Mouse (Mus musculus): ENCODE measurements at regions not wholly inside any gene's neighbourhood (a gene's known extent, or its start where the extent isn't known, plus 50 kb on each side); places are given as distances from the start of the nearest gene placed in this dataset.

DNA sequence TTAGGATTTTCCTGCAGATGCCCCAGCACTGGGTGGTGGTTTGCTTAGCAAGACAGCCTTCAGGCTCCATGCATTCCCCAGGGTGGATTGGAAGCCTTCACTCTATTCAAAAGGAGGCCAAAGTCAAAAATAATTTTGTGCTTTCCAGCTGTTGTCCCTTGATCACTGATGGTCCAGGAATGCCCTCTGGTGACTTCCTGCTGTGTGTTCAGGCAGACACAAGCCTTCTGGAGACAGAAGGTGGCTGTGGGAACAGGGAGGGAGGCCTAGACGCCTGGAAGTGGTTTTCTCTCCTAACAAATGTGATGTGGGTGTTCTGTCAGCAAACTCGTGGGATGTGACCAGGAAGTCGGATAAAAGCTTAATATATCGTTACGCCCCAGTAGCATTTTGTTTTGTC lies 81.3 kb downstream of the Atp6ap1l start:
- H3K4me1 ChIP-seq: no peaks in the 10 kb centered on the region
- no peak overlapping the region for H3K27ac ChIP-seq
- no peak overlapping the region for H3K4me2 ChIP-seq
- no peaks in the 10 kb centered on the region for H3K9me3 ChIP-seq
- WGBS: 58% methylated on average over 5 of the region's 5 CpGs
- H3K27me3 ChIP-seq: no peaks in the 10 kb centered on the region
- H3K9ac ChIP-seq: no peak overlapping the region
- H3K4me3 ChIP-seq: no peak overlapping the region
- no peaks in the 10 kb centered on the region for H3K36me3 ChIP-seq
- ATAC-seq (ENCODE audit: borderline replicate concordance, extremely low read depth, low FRiP score, low TSS enrichment): no peak

DNA sequence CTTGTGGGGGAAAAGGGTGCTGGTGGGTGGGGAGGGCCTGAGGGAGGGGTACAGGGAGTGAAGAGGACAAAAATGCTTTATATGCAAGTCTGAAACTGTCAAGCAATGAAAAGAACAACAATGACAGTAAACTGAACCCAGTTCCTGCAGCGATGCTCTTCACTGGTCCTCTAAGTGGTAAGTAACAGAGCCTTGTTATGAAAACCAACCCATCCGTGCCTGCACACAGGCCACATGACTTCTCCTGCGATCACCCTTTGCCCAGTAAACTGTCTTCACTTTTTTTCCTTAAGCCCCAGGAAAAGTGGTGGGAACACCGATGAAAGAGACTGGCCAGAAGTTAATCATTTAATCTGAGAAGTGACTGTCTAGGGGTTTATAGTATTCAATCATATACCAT lies 83.3 kb downstream of the Atp6ap1l start:
- Histone ChIP-seq H3K4me1 (no peaks in the 10 kb centered on the region), H3K27ac (no peak overlapping the region), H3K4me3 (no peak overlapping the region), H3K4me2 (no peak overlapping the region), H3K9me3 (no peaks in the 10 kb centered on the region), H3K9ac (no peak overlapping the region), H3K36me3 (no peaks in the 10 kb centered on the region), H3K27me3 (no peaks in the 10 kb centered on the region)
- WGBS: 72% methylated on average over 4 of the region's 4 CpGs
- ATAC-seq (ENCODE audit: borderline replicate concordance, extremely low read depth, low FRiP score, low TSS enrichment): no peak

DNA sequence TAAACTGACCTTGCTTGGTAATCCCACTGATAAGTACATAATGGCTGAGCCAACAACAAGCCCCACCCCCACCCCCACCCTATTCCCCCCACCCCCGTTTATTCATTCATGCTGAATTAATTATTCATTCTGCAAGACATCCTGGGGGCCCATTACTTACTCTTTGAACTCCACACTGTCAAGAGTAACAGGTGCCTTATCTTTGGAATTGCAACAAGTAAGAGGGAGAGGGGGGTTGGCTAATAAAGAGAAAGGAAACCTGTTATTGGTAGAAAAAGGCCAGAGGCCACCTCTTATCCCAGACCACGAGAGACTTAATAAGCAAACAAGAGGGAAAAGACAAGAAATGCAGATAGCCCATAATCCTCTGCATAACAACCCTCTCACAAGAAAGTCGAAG lies 84.7 kb downstream of the Atp6ap1l start:
- WGBS: 21% methylated on average over 3 of the region's 3 CpGs

DNA sequence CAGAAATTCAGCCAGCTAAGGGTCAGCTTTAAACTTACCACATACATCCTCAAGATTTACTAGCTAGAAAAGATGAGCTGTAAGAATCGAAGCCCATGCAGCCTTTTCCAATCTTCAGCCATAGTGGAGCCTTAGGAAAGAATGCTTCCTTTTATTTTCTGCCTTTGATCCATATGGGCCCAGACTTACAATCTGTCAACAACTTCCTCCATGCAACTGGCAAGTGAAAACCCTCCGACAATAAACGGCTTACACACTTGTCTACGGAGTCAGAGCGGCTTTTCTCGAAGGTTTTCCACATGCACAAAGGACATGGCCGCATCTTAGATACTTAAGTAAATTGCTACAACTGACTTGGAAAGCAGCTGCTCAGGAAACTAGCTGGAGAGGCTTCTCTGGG lies 85.2 kb downstream of the Atp6ap1l start:
- no peak overlapping the region for H3K27ac ChIP-seq
- no peak overlapping the region for H3K4me3 ChIP-seq
- no peaks in the 10 kb centered on the region for H3K4me1 ChIP-seq
- ATAC-seq (ENCODE audit: borderline replicate concordance, extremely low read depth, low FRiP score, low TSS enrichment): no peak
- no peak overlapping the region for H3K9ac ChIP-seq
- H3K36me3 ChIP-seq: no peaks in the 10 kb centered on the region
- no peaks in the 10 kb centered on the region for H3K27me3 ChIP-seq
- no peak overlapping the region for H3K4me2 ChIP-seq
- H3K9me3 ChIP-seq: no peaks in the 10 kb centered on the region
- 38% methylated on average over 7 of the region's 7 CpGs for WGBS

More for the DNA sequence above, 84.7 kb downstream of the Atp6ap1l start:
- Histone ChIP-seq H3K36me3 (no peaks in the 10 kb centered on the region), H3K4me2 (no peak overlapping the region), H3K27ac (no peak overlapping the region), H3K4me1 (no peaks in the 10 kb centered on the region), H3K9ac (no peak overlapping the region), H3K9me3 (no peaks in the 10 kb centered on the region), H3K27me3 (no peaks in the 10 kb centered on the region), H3K4me3 (no peak overlapping the region)
- no peak for ATAC-seq (ENCODE audit: borderline replicate concordance, extremely low read depth, low FRiP score, low TSS enrichment)

DNA sequence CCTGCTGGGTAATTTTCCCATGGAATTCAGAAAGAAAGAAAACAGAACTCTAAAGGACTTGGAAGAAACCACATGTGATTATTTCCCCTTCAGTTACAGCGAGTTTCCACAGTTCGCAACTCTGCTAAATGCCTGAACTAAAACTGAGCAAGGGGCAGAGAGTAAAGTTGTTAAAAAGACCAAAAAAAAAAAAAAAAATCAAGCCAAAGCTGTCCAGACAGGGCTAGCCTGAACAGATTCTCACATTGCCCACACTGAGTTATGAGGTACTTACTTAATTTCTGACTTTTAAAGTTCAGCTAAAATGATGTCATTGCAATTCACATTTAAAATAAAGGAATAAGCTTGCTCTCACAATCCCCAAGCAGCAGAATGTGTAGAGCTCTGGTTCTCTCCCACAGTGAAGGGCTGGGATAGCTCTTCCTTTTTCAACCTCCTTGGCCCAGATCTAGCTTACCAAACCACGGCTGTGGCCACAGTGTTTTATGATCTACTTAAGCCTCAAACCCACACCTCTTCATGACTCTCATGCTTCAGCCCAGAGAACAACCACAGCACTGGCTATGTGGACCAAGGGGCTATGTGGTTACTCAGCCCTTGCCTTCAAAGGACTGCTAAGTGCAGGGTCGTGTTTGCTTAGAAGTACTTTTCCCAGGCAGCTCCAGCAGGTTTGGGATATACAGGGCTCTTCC lies 90.8 kb downstream of the Atp6ap1l start:
- Histone ChIP-seq H3K4me3 (no peak overlapping the region), H3K9ac (no peak overlapping the region), H3K27me3 (no peaks in the 10 kb centered on the region), H3K27ac (no peak overlapping the region), H3K4me2 (no peak overlapping the region), H3K4me1 (no peaks in the 10 kb centered on the region), H3K36me3 (no peaks in the 10 kb centered on the region), H3K9me3 (no peaks in the 10 kb centered on the region)
- no peak for ATAC-seq (ENCODE audit: borderline replicate concordance, extremely low read depth, low FRiP score, low TSS enrichment)
- WGBS: 57% methylated on average over 4 of the region's 4 CpGs

DNA sequence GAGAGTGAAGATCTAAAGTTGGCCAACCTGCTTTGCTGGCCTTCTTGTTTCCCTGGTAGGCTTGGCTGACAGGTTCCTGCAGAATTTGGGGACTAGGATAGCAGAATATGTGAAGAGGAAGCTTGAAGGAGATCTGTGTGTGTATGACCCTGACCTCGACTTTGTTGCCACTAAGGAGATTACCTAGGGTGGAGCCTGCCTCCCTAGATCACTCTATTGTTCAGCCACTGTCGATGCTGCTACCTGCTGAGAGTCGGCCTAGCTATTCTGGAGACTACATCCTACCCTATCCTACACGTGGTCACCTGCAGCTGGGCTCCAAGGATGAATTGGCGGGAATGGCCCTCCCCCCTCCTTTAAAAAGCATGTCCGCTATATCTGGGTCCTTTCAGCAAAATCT lies 95.1 kb downstream of the Atp6ap1l start:
- WGBS: 70% methylated on average over 6 of the region's 6 CpGs

DNA sequence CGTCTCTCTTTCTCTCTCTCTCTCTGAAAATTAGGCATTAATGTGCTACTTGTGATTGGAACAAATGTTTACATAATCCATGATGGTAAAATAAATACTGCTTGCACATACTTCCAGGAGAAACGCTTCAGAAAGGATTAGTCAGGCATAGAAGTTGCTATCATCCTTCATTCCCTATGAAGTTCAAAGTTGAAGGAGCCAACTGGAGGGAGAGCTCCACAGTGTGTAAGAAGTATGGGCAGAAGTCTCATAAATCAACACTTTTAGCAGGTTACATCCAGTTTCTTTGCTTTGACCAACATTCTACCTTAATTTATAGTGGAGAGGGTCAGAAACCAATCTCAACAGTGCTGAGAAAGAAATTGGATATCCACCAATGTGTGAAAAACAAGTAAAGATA lies 105.5 kb downstream of the Atp6ap1l start:
- Histone ChIP-seq H3K27ac (no peak overlapping the region), H3K27me3 (no peaks in the 10 kb centered on the region), H3K9me3 (no peaks in the 10 kb centered on the region), H3K9ac (no peak overlapping the region), H3K36me3 (no peaks in the 10 kb centered on the region), H3K4me3 (no peak overlapping the region), H3K4me2 (no peak overlapping the region), H3K4me1 (peaks cover 11% of the 10 kb centered on the region; the same call in 1 of the 2 replicates)
- WGBS: 9% methylated on average over 2 of the region's 2 CpGs
- ATAC-seq (ENCODE audit: borderline replicate concordance, extremely low read depth, low FRiP score, low TSS enrichment): no peak

More for the DNA sequence above, 95.1 kb downstream of the Atp6ap1l start:
- no peak overlapping the region for H3K27ac ChIP-seq
- no peak for ATAC-seq (ENCODE audit: borderline replicate concordance, extremely low read depth, low FRiP score, low TSS enrichment)
- no peak overlapping the region for H3K4me2 ChIP-seq
- H3K9me3 ChIP-seq: no peaks in the 10 kb centered on the region
- no peaks in the 10 kb centered on the region for H3K27me3 ChIP-seq
- H3K4me1 ChIP-seq: no peaks in the 10 kb centered on the region
- H3K9ac ChIP-seq: no peak overlapping the region
- H3K4me3 ChIP-seq: no peak overlapping the region
- no peaks in the 10 kb centered on the region for H3K36me3 ChIP-seq

DNA sequence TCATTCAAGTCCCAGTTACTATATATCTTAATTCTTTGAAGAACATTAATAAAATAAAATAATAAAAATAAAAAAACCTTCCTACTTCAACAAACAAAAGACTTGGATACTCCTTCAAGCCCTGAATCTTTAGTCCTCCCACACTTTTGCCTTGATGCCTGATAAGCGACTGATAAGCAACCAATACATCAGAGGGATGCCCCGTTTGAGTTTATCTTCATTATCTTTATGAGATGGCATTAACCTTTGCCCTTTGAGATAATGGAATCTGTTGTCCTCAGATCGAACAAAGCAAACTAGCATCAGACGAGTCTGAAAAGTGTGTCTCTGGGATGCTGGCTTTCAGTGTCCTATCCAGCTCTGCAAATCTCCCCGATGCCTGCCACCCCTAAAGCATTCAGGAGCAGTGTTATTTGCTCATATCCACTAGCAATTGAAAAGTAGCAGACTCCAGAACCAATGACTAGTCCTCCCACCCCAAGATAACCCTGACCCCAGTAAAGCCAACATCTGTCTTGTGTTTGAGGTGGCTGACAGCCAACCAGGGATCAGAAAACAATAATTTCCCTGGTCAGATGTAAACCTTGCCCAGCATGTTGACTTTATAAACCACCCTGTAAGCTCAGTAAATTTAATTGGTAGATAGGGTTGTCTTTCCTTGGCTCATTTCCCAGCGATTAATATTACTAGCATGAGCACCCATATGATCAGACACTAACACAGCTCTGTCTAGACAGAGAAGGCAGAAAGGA lies 106.2 kb downstream of the Atp6ap1l start:
- Histone ChIP-seq H3K4me2 (no peak overlapping the region), H3K9me3 (no peaks in the 10 kb centered on the region), H3K27ac (no peak overlapping the region), H3K9ac (no peak overlapping the region), H3K36me3 (no peaks in the 10 kb centered on the region), H3K4me1 (peaks cover 11% of the 10 kb centered on the region; the same call in 1 of the 2 replicates), H3K27me3 (no peaks in the 10 kb centered on the region), H3K4me3 (no peak overlapping the region)
- ATAC-seq (ENCODE audit: borderline replicate concordance, extremely low read depth, low FRiP score, low TSS enrichment): no peak; the same call in 1 of the 2 replicates
- 9% methylated on average over 6 of the region's 6 CpGs for WGBS

DNA sequence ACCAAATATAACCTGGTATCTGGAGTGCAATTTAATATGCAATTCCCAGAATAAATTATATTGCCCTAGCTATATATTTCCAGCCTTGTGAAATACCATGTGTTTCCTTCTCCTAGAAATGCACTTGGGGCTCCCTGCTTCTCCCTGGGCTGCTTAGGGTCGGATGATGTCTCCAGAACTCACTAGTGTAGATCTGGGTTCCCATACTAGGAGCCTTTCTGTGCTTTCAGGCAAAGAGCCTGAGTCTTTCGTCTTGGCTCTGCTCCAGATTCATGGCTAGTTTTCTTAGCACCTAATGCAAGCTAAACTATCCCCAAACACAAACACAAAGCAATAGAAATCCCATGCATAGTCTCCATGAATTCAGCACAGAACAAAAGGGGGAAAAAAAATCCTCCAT lies 106.8 kb downstream of the Atp6ap1l start:
- 51% methylated on average over 2 of the region's 2 CpGs for WGBS
- Histone ChIP-seq H3K9ac (no peak overlapping the region), H3K27me3 (no peaks in the 10 kb centered on the region), H3K36me3 (no peaks in the 10 kb centered on the region), H3K27ac (no peak overlapping the region), H3K4me1 (peaks cover 11% of the 10 kb centered on the region; the same call in 1 of the 2 replicates), H3K4me2 (no peak overlapping the region), H3K9me3 (no peaks in the 10 kb centered on the region), H3K4me3 (no peak overlapping the region)
- no peak for ATAC-seq (ENCODE audit: borderline replicate concordance, extremely low read depth, low FRiP score, low TSS enrichment)

DNA sequence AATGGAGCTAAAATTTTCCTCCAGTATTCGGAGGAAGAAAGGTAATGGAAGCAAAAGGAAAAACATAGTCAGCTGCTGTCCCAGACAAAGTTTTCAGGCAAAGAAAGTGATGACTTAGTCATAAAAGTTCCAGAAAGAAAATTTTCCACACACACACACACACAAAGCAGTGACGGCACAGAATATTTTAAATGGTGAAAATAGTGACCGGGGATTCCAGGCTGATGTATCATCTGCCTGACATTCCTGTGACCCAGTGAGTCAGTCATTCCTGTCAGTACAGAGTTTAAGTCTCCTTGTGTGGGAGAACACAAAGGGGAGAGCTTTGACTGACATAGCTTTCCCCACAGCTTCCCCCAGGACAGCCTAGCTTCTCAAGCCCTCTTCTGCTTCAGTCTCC lies 107.9 kb downstream of the Atp6ap1l start:
- Histone ChIP-seq H3K4me1 (peaks cover 11% of the 10 kb centered on the region; the same call in 1 of the 2 replicates), H3K9me3 (no peaks in the 10 kb centered on the region), H3K9ac (no peak overlapping the region), H3K27me3 (no peaks in the 10 kb centered on the region), H3K4me2 (no peak overlapping the region), H3K4me3 (no peak overlapping the region), H3K27ac (no peak overlapping the region), H3K36me3 (no peaks in the 10 kb centered on the region)
- ATAC-seq (ENCODE audit: borderline replicate concordance, extremely low read depth, low FRiP score, low TSS enrichment): no peak
- WGBS: 64% methylated on average over 3 of the region's 3 CpGs

DNA sequence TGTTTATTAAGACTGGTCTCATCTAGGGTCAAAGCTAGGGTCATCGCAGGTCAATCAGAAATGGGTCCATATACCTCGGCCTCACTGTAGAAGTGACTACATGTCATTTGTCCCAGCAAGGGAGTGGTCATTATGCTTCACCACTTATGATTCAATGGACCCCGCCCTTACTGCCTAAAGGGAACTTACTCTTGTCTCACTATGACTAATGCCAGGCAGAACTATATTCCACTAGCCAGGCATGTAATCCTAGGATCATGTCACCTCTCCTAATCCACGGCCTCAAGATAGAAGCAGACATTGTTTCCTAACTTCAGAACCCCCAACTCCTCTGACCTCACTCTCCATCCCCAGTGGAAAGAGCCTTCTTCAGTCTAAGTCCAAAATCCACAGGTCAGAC lies 108.3 kb downstream of the Atp6ap1l start:
- Histone ChIP-seq H3K36me3 (no peaks in the 10 kb centered on the region), H3K9me3 (no peaks in the 10 kb centered on the region), H3K27me3 (no peaks in the 10 kb centered on the region), H3K4me2 (no peak overlapping the region), H3K9ac (no peak overlapping the region), H3K4me3 (no peak overlapping the region), H3K27ac (no peak overlapping the region), H3K4me1 (peaks cover 11% of the 10 kb centered on the region; the same call in 1 of the 2 replicates)
- ATAC-seq (ENCODE audit: borderline replicate concordance, extremely low read depth, low FRiP score, low TSS enrichment): no peak
- 90% methylated on average over 4 of the region's 4 CpGs for WGBS

DNA sequence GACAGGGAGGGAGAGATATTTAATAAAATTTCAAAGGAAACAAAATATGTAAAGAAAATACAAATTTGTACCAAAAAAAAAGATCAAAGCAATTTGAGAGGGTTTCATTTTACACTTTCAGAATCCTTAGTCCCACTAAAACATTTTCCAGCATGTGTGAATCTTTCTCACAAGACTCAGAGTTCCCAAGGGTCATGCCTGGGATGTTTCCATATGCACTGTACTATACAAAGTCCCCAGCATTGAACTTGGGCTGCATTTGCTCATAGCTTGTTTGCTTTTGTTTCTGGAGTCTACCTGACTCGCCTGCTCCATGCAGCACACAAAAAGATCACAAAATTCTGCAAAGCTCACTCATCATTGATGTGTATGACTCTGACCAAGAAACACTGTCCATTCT lies 122.7 kb downstream of the Atp6ap1l start:
- H3K4me1 ChIP-seq: no peaks in the 10 kb centered on the region
- no peak overlapping the region for H3K4me2 ChIP-seq
- no peak overlapping the region for H3K27ac ChIP-seq
- no peak overlapping the region for H3K9ac ChIP-seq
- WGBS: 83% methylated on average over 1 of the region's 1 CpGs
- ATAC-seq (ENCODE audit: borderline replicate concordance, extremely low read depth, low FRiP score, low TSS enrichment): no peak
- no peaks in the 10 kb centered on the region for H3K9me3 ChIP-seq
- no peaks in the 10 kb centered on the region for H3K36me3 ChIP-seq
- H3K27me3 ChIP-seq: no peaks in the 10 kb centered on the region
- H3K4me3 ChIP-seq: no peak overlapping the region
